Mouse (Mus musculus) cortical plate, adult 2 months (tissue): ENCODE data around the gene Hoxc5. TPM values are rescaled to one million over a fixed set of nuclear protein-coding genes. Genes with fewer than 3 reads are reported as not detected.

ENCODE experiments used
- H3K27ac ChIP-seq: fragments of 200-500 bp; 2 replicates; pipeline ENCODE4 v1.5.1; 2012; ENCODE audit warnings: low read length, control low read depth, inconsistent platforms; ENCODE audit not compliant: insufficient read depth
- H3K4me1 ChIP-seq: fragments of 200-500 bp; 2 replicates; pipeline ENCODE4 v1.6.1; 2011; ENCODE audit warnings: low read length; ENCODE audit not compliant: control insufficient read depth, insufficient read depth
- H3K4me3 ChIP-seq: fragments of 200-500 bp; 2 replicates; pipeline ENCODE4 v1.5.1; 2011; ENCODE audit warnings: mild to moderate bottlenecking, low read length, control low read depth; ENCODE audit not compliant: insufficient read depth
- CTCF ChIP-seq: fragments of 200-500 bp; IDR thresholded peaks from 2 replicates; pipeline ENCODE4 v1.5.1; 2011; ENCODE audit warnings: mild to moderate bottlenecking, control low read depth, low read length; ENCODE audit not compliant: insufficient read depth; ENCODE audit errors: extremely low read depth
- POLR2A ChIP-seq: fragments of 200-500 bp; IDR thresholded peaks from 2 replicates; pipeline ENCODE4 v1.6.1; 2011; ENCODE audit warnings: mild to moderate bottlenecking, low read length, control low read depth; ENCODE audit not compliant: insufficient read depth; ENCODE audit errors: extremely low read depth
- polyA plus RNA-seq: library from polyadenylated mRNA; depleted of rRNA; stranded (reverse); fragments of >200 nt; gene quantifications from 2 replicates; pipeline ENCODE4 v1.2.3, GENCODE M21; 2012

Gene Hoxc5
- polyA plus RNA-seq, 1 experiment, result not detected

DNA sequence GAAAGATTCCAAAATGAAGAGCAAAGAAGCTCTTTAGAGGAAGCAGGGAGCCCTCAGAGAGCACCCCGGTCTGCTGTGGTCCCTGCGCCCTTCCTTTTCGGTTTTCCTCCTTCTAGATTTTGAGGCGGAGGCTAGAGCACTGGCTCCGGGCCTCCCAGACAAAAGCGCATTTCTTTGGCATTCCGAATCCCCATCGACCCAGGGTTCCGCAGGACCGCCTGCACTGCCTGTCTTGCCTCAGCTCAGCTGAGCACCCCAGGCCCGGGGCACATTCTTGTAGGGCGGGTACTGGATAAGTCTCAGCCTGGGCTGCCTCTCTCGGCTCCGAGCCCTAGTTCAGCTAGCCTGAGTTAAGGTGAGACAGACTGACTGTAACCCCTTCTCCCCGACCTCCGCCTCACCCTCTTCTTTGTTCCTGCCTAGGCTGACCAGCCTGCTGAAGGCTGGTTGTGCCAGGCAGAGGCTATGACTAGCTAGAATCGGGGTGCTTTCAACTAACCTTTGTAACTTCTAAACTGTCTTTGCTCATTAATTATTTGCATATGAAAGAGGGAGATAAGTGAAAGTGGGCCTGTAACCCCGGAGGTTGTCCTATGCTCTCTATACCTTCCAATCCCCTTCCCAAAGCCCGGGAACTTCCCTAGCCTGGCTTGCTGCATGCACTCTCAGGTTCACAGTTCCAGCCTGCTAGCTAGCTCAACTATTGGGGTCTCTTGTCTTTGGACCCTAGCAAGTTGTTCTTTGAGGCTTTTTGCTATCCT is 48.3 kb downstream of the Hoxc5 start:
- TF ChIP-seq POLR2A, result no peak
- no peak for TF ChIP-seq CTCF
- Histone ChIP-seq H3K27ac (no peak overlapping the region), H3K4me1 (no peaks in the 10 kb centered on the region), H3K4me3 (no peak overlapping the region)

GRCm38 (mm10) chr15:103018636-103019035 is 51.4 kb downstream of the Hoxc5 start, which contains the start of gene Hoxc4:
Gene Hoxc4 (plus strand): TSS chr15:103018934.
- Histone ChIP-seq H3K27ac (no peak within 1 kb of the TSS), H3K4me1 (no peaks in the 10 kb centered on the region), H3K4me3 (no peak within 1 kb of the TSS)
- TF ChIP-seq POLR2A, result no peak
- TF ChIP-seq CTCF, result no peak

DNA sequence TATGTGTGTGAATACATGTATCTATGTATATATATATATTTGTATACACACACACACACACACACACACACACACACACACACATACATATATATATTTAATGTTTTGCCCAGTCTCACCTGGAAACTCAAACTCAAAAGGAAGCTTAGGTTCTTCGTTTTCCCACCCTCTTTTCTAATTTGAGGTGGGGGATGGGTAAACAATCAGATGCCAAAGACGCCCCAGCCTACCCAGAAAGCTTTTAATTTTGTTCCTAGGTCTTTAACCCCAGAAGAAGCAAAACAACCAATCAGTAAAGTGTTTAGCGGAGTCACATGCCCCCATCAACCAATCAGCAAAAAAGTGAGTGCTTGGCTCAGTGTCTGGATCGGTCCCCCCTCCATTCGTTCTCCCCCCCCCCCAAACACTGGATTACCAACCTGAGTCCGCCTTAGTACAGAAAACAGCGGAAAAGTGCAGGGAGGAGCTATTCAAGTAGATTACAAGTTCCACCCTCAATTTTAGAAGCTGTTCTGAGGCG is 53.7 kb downstream of the Hoxc5 start:
- H3K4me3 ChIP-seq, result no peak overlapping the region
- no peaks in the 10 kb centered on the region for H3K4me1 ChIP-seq
- TF ChIP-seq CTCF (no peak), POLR2A (no peak)
- H3K27ac ChIP-seq, result no peak overlapping the region

GRCm38 (mm10) chr15:103021544-103021943 is 54.3 kb downstream of the Hoxc5 start:
- no peak for TF ChIP-seq CTCF
- TF ChIP-seq POLR2A, result no peak
- H3K4me3 ChIP-seq, result no peak overlapping the region

DNA sequence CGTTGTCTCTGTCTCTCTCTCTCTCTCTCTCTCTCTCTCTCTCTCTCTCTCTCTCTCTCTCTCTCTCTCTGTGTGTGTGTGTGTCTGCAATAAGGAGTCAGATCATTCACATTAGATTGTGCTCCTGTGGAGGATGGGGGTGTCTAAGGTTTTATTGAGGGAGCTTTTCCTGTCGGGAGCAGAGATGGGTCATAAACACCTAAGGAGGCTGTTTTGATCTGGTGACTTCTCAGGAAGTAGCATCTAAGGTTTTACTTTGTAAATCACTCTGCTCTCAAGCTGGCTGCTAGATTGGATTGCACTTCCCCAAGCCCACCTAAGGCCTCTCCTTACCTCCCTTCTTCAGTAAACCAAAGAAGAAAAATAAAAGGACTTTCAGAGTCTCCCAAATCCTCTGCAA is 56.9 kb downstream of the Hoxc5 start:
- TF ChIP-seq POLR2A, result no peak
- no peak for TF ChIP-seq CTCF

More at GRCm38 (mm10) chr15:103021544-103021943, 54.3 kb downstream of the Hoxc5 start:
- Histone ChIP-seq H3K4me1 (no peaks in the 10 kb centered on the region), H3K27ac (no peak overlapping the region)

GRCm38 (mm10) chr15:103027266-103028235 is 60.3 kb downstream of the Hoxc5 start:
- H3K4me3 ChIP-seq, result no peak overlapping the region

More for the DNA sequence above, 56.9 kb downstream of the Hoxc5 start:
- H3K27ac ChIP-seq, result no peak overlapping the region
- H3K4me3 ChIP-seq, result no peak overlapping the region
- no peaks in the 10 kb centered on the region for H3K4me1 ChIP-seq

GRCm38 (mm10) chr15:103028916-103029512 is 61.8 kb downstream of the Hoxc5 start:
- TF ChIP-seq POLR2A (no peak), CTCF (no peak)
- H3K4me1 ChIP-seq, result no peaks in the 10 kb centered on the region
- no peak overlapping the region for H3K4me3 ChIP-seq
- H3K27ac ChIP-seq, result no peak overlapping the region

More at GRCm38 (mm10) chr15:103027266-103028235, 60.3 kb downstream of the Hoxc5 start:
- H3K4me1 ChIP-seq, result no peaks in the 10 kb centered on the region
- TF ChIP-seq POLR2A, result no peak
- TF ChIP-seq CTCF, result no peak
- no peak overlapping the region for H3K27ac ChIP-seq

DNA sequence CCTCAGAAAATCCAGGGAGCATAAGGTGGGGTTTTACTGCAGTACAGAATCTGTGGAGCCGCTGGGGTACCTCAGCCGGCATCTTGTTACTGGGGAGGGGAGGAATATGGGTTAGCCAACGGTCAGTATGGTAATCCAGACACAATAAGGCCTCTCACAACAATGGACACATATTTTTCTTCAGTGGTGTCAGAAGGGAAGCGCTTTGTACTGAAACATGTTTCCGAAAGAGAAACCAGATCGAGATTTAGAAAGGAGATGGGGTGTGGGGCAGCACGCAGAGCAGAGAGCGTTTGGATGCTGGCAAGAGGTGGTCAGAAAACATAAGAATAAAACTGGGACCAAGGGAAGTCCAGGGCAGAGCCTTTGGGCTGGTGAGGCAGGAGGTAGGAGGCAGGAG is 62.9 kb downstream of the Hoxc5 start:
- H3K27ac ChIP-seq, result no peak overlapping the region
- H3K4me1 ChIP-seq, result no peaks in the 10 kb centered on the region

GRCm38 (mm10) chr15:103032167-103032566 is 64.9 kb downstream of the Hoxc5 start:
- H3K4me3 ChIP-seq, result no peak overlapping the region
- TF ChIP-seq CTCF (no peak), POLR2A (no peak)

More for the DNA sequence above, 62.9 kb downstream of the Hoxc5 start:
- H3K4me3 ChIP-seq, result no peak overlapping the region
- TF ChIP-seq CTCF (no peak), POLR2A (no peak)

More at GRCm38 (mm10) chr15:103032167-103032566, 64.9 kb downstream of the Hoxc5 start:
- no peak overlapping the region for H3K27ac ChIP-seq
- no peaks in the 10 kb centered on the region for H3K4me1 ChIP-seq
